Mouse (Mus musculus): ENCODE measurements around the gene Kcnn1. TPM values are rescaled to one million over a fixed set of nuclear protein-coding genes. Genes with fewer than 3 reads are reported as not detected.
"Not testable (repeated sequence)": the region's sequence is repeated elsewhere in the genome, so short reads cannot be mapped to it uniquely, and the experiment has no call there.

Kcnn1 gene
- total RNA-seq, 2 experiments from 2014 or later, result 18.1 to 21.5 TPM

DNA sequence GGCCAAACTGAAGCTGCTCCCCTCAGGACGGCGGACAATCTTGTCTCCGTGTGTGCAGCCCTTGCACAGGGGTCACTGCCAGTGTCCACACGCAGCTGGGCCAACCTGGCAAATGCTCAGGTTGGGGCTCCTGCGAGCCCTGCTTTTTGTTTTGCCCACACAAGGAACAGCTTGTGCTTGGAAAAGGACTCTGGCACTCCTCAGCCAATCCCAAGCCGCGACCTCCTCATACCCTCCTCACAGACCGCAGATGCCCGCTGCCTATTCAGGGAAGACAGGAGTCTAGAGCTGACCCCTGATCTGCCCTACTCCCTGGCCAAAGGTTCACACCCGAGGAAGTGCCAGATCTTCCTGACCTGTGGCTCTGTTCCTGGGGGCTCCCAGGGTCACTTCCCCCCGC, 30.7 kb downstream of the Kcnn1 start:
- TF ChIP-seq CTCF (IDR thresholded peaks at IDR 0.05), result no peak
- peak; percentile 83 for DNase-seq
- no peak overlapping the region; the same call in 1 of the 2 replicates for H3K4me3 ChIP-seq
- peak overlapping the region; percentile 94 for H3K27ac ChIP-seq
- intact Hi-C loops (cut with DNase I), result no loop called here

DNA sequence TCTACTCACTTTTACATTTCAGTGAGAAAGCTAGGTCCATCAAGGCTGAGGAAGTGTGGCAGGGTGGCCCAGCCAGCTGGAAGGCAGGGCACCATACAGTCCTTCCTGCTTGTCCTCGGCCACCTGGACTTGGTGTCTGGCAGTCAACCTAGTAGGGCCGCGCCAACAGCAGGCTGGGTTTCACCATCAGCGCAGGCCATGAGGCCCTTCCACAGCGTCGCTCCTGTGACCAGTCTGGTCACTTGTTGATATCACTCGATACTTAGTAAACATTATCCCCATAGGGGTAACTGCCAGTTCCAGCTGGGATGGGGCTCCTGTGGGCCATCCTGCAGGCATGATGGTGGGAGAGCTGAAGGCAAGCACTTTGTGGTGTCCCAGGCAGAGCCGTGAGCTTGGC, 31.5 kb downstream of the Kcnn1 start:
- Histone ChIP-seq H3K27ac (peak overlapping the region; percentile 94), H3K4me3 (no peak overlapping the region)
- peak; percentile 90 for DNase-seq
- intact Hi-C loops (cut with DNase I), result no loop called here
- TF ChIP-seq CTCF (IDR thresholded peaks at IDR 0.05), result no peak

DNA sequence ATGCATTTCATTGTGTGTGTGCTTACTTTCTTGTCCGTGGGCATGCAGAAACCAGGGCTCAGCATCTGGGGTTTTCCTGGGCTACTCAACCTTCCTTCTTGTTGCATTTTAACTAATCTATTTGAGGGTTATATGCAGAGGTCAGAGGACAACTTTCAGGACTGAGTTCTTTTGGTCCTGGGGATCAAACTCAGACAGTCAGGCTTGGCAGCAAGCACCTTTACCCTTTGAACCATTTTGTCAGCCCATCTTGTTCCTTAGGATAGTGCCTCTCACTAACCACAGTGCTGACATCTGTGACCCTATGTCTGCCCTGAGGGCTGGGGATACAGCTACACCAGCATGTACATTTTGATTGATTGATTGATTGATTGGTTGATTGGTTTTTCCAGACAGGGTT, 35.3 kb downstream of the Kcnn1 start:
- DNase-seq, result no peak
- Histone ChIP-seq H3K27ac (no peak overlapping the region), H3K4me3 (no peak overlapping the region)
- intact Hi-C loops (cut with DNase I), result no loop called here
- no peak for TF ChIP-seq CTCF (IDR thresholded peaks at IDR 0.05)

DNA sequence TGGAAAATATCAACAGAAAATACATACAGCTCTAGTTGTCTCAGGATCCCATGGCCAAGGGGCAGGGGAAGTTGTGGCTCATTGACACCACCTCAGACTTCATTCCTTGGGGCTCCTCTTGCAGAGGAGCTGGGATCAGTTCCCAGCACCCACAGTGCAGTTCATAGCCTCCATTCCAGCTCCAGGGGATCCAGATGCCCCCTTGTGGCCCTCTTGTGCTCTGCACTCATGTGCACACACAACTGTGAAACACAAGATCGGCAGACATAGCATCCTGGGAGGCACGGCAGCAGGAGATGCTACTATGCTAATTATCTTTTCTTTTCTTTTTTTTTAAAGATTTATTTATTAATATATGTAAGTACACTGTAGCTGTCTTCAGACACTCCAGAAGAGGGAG, 36.0 kb downstream of the Kcnn1 start:
- TF ChIP-seq CTCF (IDR thresholded peaks at IDR 0.05), result peak; percentile 35
- intact Hi-C loops (cut with DNase I), result no loop called here
- DNase-seq, result no peak
- Histone ChIP-seq H3K27ac (peak overlapping the region; percentile 84), H3K4me3 (no peak overlapping the region)

DNA sequence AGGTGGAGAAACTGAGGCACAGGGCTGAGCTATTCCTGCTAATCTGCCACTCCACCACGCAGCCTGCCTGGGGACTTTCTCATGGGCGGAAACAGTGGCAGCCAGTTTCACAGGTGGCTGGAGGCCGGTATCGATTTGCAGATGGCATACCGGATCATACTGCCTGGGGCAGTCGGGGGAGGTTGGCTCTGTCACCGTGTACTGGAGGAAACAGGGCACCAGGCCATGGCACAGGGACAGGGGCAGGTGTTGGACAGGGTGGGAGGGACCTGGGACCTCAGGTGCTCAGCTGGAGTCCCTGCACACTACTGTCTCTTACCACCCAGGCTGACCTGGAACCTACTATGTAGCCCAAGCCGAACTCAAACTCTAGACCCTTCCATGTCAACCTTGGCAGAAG, 37.2 kb downstream of the Kcnn1 start:
- H3K27ac ChIP-seq, result peak overlapping the region; percentile 84
- peak; percentile 79 for DNase-seq
- intact Hi-C loops (cut with DNase I), result no loop called here

DNA sequence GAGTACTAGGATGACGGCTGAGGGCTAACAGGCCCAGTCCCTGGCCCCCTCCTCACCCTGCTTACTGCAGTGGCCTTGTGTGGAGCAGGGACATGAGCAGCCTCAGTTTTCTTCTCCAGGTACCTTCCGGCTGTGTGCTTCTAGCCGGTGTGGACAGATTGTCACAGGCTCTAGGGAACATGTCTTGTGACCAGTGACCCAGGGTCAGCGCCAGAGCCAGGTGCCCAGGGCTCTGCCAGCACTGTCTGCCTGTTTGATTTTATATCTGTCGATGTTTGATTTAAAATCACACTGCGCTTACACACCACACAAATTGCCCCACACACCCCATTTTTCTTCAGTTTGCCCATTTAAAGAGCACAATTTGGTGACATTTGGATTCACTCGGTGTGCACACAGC, 39.3 kb downstream of the Kcnn1 start:
- intact Hi-C loops (cut with DNase I), result no loop called here
- peak overlapping the region; percentile 46 for H3K4me3 ChIP-seq
- peak; percentile 59 for DNase-seq

More for the DNA sequence above, 37.2 kb downstream of the Kcnn1 start:
- no peak overlapping the region for H3K4me3 ChIP-seq
- TF ChIP-seq CTCF (IDR thresholded peaks at IDR 0.05), result no peak

DNA sequence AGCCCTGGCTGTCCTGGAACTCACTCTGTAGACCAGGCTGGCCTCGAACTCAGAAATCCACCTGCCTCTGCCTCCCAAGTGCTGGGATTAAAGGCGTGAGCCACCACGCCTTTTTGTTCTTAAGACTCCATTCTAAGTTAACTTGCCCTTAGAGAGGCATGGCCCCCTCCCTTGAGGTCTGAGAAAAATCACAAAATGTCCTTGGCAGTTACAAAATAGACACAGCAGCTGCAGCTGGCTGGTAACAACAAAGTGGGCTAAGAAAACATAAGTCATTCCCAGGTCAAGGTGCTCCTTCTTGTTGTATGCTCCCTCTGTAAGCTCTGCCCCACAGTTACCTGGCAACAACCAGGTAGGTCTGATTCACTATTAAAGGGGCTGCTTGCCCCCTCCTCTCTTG, 40.5 kb downstream of the Kcnn1 start:
- DNase-seq; H3K4me3 ChIP-seq; intact Hi-C loops (cut with DNase I): not testable (repeated sequence)
- peak overlapping the region; percentile 84 for H3K27ac ChIP-seq

More for the DNA sequence above, 39.3 kb downstream of the Kcnn1 start:
- TF ChIP-seq CTCF (IDR thresholded peaks at IDR 0.05), result no peak
- peak overlapping the region; percentile 84 for H3K27ac ChIP-seq

DNA sequence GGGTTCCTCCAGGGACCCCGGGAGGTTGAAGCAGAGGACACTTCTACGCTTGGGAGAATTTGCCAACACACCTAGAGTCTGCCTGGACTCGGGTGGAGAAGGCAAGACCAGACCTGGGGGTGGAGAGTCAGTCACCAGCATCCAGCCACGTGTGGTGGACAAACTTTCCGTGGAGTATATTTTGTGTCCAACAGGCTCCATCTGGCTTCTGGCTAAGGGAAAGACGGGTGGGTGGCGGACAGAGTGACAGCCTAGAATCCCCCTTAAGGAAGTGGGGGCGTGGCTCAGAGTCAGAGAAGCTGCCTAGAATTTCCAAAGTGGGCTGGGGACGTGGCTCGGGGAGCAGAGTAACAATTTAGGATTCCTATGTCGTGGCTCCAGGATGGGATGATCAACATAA, 41.1 kb downstream of the Kcnn1 start:
- DNase-seq, result no peak

DNA sequence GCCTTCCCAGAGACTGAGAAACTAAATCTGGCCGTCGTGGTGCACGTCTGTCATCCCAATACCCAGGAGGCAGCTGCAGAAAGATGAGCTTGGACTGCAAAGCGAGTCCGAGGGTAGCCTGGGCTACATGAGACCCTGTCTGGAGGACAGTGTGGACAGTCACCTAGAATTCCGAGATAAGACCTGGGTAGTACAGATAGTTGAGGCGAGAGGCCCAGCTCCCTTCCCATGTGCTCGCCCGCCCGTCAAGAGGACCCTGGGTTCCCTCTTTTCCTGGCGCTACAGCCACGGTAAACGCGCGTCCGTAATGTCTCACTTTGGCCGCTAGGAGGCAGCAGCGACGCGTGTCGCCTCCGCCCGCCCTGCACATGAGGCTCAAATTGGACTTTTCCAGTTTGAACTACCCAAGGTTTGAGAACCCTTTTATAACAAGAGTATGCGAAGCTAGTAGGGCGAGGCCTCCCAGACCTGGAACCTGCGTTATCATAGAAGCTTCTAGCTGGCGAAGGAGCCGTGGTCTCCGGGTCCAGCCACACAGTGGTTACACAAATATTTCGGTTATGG, 41.6 kb downstream of the Kcnn1 start:
- Histone ChIP-seq H3K27ac (peak overlapping the region; percentile 49), H3K4me3 (no peak overlapping the region; the same call in 1 of the 2 replicates)
- intact Hi-C loops (cut with DNase I), result loop anchor here (1.0 to 2.0 kb wide), 2 partner anchors 20 to 47 kb away; no protein-coding TSS in a partner anchor
- DNase-seq, result peak; percentile 81
- peak; percentile 97 for TF ChIP-seq CTCF (IDR thresholded peaks at IDR 0.05)

More for the DNA sequence above, 41.1 kb downstream of the Kcnn1 start:
- Histone ChIP-seq H3K4me3 (no peak overlapping the region; the same call in 1 of the 2 replicates), H3K27ac (peak overlapping the region; percentile 49)
- no peak for TF ChIP-seq CTCF (IDR thresholded peaks at IDR 0.05)
- intact Hi-C loops (cut with DNase I), result loop anchor here (1.0 to 2.0 kb wide), 2 partner anchors 19 to 47 kb away; no protein-coding TSS in a partner anchor

DNA sequence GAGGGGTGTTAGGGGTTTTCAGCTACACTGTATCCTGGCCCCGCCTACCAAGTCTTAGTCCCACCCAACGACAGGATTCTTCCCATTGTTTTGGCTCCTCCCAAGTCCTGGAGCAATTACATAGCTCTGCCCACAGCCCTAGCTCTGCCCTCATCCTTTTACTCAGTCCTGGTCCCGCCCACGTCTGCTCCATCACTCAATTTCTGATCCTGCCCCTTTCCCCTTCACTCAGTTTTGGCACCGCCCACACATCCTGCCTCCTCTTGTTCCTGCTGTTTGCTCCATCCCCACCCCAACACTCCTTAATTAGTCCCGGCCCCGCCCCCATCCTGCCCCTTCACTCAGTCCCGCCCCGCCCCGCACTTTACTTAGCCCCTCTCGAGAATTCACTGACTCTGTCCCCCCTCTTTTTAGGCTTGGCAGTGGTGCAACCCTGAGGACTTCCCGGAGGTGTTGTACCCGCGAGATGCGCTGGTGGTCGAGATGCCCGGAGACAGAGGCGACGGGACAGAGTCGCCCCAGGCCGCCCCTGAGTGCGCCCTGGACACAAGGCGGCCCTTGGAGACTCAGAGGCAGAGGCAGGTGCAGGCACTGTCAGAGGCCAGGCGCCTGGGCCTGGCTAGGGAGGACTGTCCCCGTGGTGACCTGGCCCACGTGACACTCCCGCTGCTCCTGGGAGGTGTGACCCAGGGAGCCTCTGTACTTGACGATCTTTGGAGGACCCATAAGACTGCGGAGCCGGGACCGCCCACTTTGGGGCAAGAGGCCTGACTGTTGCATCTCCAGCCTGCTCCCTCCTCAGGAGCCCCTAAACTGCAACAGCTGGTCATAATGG, 42.7 kb downstream of the Kcnn1 start:
- peak overlapping the region; percentile 55 for H3K4me3 ChIP-seq
- TF ChIP-seq CTCF (IDR thresholded peaks at IDR 0.05), result no peak
- intact Hi-C loops (cut with DNase I), result loop anchor here (2.0 kb wide), 1 partner anchor 48 kb away; no protein-coding TSS in a partner anchor

DNA sequence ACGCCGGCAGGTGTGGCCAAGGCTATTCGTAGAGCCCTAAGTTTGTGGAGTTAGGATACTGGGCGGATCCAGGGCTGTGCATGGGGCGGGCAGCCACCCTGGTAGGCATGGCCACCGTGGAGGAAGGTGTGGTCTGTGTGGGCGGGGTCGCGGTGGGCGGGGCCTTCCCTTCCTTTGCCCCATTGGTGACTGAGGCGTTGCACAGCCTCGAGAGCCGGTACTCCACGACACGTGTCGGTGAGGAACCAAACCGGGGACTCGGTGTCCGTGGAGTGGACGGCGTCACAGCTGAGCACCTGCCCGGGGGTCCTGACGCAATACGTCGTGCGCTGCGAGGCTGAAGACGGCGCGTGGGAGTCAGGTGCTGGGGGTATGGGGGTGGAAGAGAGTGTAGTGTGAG, 46.4 kb downstream of the Kcnn1 start:
- intact Hi-C loops (cut with DNase I), result no loop called here
- no peak overlapping the region for H3K27ac ChIP-seq
- H3K4me3 ChIP-seq, result peak overlapping the region; percentile 49
- no peak for TF ChIP-seq CTCF (IDR thresholded peaks at IDR 0.05)
- peak; percentile 71 for DNase-seq

More for the DNA sequence above, 42.7 kb downstream of the Kcnn1 start:
- H3K27ac ChIP-seq, result peak overlapping the region; percentile 74
- peak; percentile 75 for DNase-seq

DNA sequence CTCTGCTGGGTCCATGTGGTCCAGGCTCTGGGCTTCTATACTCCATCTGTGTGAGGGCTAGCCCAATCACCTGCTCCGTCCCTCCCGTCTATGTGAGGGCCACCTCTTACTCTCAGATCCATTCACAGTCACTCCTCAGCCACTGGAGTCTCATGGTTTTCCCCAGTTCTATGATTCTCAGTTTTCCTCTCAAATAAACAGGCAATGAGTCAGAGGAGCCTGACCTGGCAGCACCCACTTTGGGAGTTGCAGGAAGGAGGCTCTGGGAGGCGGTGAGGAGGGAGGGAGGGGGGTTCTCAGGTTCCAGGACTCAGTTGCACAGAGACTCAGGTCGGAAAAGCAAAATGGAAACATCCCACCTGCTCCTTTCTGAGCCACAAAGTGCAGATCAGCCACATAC, 50.2 kb downstream of the Kcnn1 start:
- Histone ChIP-seq H3K4me3 (no peak overlapping the region), H3K27ac (no peak overlapping the region)
- intact Hi-C loops (cut with DNase I), result no loop called here
- no peak for DNase-seq
- TF ChIP-seq CTCF (IDR thresholded peaks at IDR 0.05), result no peak

DNA sequence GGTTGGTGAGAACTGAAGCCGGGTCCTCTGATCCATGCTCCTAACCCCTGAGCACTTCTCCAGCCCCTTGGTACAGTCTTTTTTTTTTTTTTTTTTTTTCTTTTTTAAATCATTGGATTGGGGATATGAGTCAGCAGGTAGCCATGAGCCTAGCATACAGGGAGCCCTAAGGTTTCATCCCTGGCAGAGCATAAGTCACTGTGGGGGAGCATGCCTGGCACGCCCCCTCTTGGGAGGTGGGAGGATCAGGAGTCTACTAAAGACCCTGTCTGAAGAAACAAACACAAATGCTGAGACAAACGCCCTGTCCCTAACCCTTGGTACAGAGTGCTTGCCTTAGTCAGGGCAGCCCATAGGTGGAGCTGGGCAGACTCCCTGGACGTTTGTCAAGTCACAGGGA, 51.0 kb downstream of the Kcnn1 start:
- Histone ChIP-seq H3K4me3 (no peak overlapping the region), H3K27ac (no peak overlapping the region)
- intact Hi-C loops (cut with DNase I), result no loop called here
- no peak for TF ChIP-seq CTCF (IDR thresholded peaks at IDR 0.05)
- no peak for DNase-seq
